Mouse (Mus musculus): ENCODE data around the gene Srpk2.
"Not testable (repeated sequence)": the region's sequence is repeated elsewhere in the genome, so short reads cannot be mapped to it uniquely, and the experiment has no call there.

Gene Srpk2

GRCm38 (mm10) chr5:23568188-23568587 is 116.2 kb downstream of the Srpk2 start:
- no peak for DNase-seq (ENCODE audit: low spot score in 2 of 2)

GRCm38 (mm10) chr5:23566382-23566781 is 118.0 kb downstream of the Srpk2 start:
- no peak for DNase-seq (ENCODE audit: low spot score in 2 of 2)

- no peak for DNase-seq (ENCODE audit: low spot score in 2 of 2)
These were observed 121.9 kb downstream of the Srpk2 start for GRCm38 (mm10) chr5:23562278-23563060.

GRCm38 (mm10) chr5:23561227-23561626 is 123.2 kb downstream of the Srpk2 start:
- no peak for DNase-seq (ENCODE audit: low spot score in 2 of 2)

GRCm38 (mm10) chr5:23560171-23560570 is 124.2 kb downstream of the Srpk2 start:
- DNase-seq (ENCODE audit: low spot score in 2 of 2), result no peak

- no peak for DNase-seq (ENCODE audit: low spot score in 2 of 2)
These were observed 128.2 kb downstream of the Srpk2 start for GRCm38 (mm10) chr5:23556007-23556770.

- not testable (repeated sequence) for DNase-seq (ENCODE audit: low spot score in 2 of 2)
These were observed 131.1 kb downstream of the Srpk2 start for GRCm38 (mm10) chr5:23553338-23553737.

- DNase-seq (ENCODE audit: low spot score in 2 of 2), result peak in 1 of 2 experiments; percentile 6
These were observed 132.7 kb downstream of the Srpk2 start for GRCm38 (mm10) chr5:23551687-23552086.

- DNase-seq (ENCODE audit: low spot score in 2 of 2), result no peak
These were observed 148.7 kb downstream of the Srpk2 start for GRCm38 (mm10) chr5:23535692-23536091.

- DNase-seq (ENCODE audit: low spot score in 2 of 2), result no peak
These were observed 152.8 kb downstream of the Srpk2 start for GRCm38 (mm10) chr5:23531541-23532096.

GRCm38 (mm10) chr5:23531100-23531499 is 153.3 kb downstream of the Srpk2 start:
- no peak for DNase-seq (ENCODE audit: low spot score in 2 of 2)

- DNase-seq (ENCODE audit: low spot score in 2 of 2), result no peak
These were observed 159.8 kb downstream of the Srpk2 start for GRCm38 (mm10) chr5:23524621-23525020.

- no peak for DNase-seq (ENCODE audit: low spot score in 2 of 2)
These were observed 160.5 kb downstream of the Srpk2 start for GRCm38 (mm10) chr5:23523936-23524335.

- no peak for DNase-seq (ENCODE audit: low spot score in 2 of 2)
These were observed 162.8 kb downstream of the Srpk2 start for GRCm38 (mm10) chr5:23521645-23522044.

- no peak for DNase-seq (ENCODE audit: low spot score in 2 of 2)
These were observed 164.7 kb downstream of the Srpk2 start for GRCm38 (mm10) chr5:23519679-23520078.

- peak in 1 of 2 experiments; percentile 12 for DNase-seq (ENCODE audit: low spot score in 2 of 2)
These were observed 165.7 kb downstream of the Srpk2 start for GRCm38 (mm10) chr5:23518673-23519072.

GRCm38 (mm10) chr5:23517839-23518238 is 166.6 kb downstream of the Srpk2 start:
- no peak for DNase-seq (ENCODE audit: low spot score in 2 of 2)

GRCm38 (mm10) chr5:23516962-23517361 is 167.5 kb downstream of the Srpk2 start:
- DNase-seq (ENCODE audit: low spot score in 2 of 2), result no peak

GRCm38 (mm10) chr5:23515038-23515437 is 169.4 kb downstream of the Srpk2 start:
- DNase-seq (ENCODE audit: low spot score in 2 of 2), result no peak

GRCm38 (mm10) chr5:23513468-23513867 is 170.9 kb downstream of the Srpk2 start:
- no peak for DNase-seq (ENCODE audit: low spot score in 2 of 2)

GRCm38 (mm10) chr5:23512556-23512955 is 171.9 kb downstream of the Srpk2 start:
- no peak for DNase-seq (ENCODE audit: low spot score in 2 of 2)

GRCm38 (mm10) chr5:23511456-23511855 is 173.0 kb downstream of the Srpk2 start:
- no peak for DNase-seq (ENCODE audit: low spot score in 2 of 2)

- no peak for DNase-seq (ENCODE audit: low spot score in 2 of 2)
These were observed 175.8 kb downstream of the Srpk2 start for GRCm38 (mm10) chr5:23508630-23509029.
